Mouse (Mus musculus) stomach, embryonic 16.5 days (tissue): ENCODE measurements around the gene Tubb2a. TPM values are rescaled to one million over a fixed set of nuclear protein-coding genes. Genes with fewer than 3 reads are reported as not detected.
A peak's percentile ranks its signal among the peaks of the same experiment; 100 is the strongest.

Experiments used
- ATAC-seq: fragments of 200-750 bp; cut with Nextera tagmentation; 2 replicates; pipeline ENCODE4 v1.8.0; 2017; ENCODE audit warnings: moderate number of reproducible peaks, moderate TSS enrichment; ENCODE audit not compliant: insufficient read depth, low FRiP score
- H3K27ac ChIP-seq: fragments of 300-500 bp; sonication (generic); 2 replicates; pipeline ENCODE4 v1.5.1; 2014; ENCODE audit warnings: low read length
- H3K27me3 ChIP-seq: fragments of 300-500 bp; sonication (generic); 2 replicates; pipeline ENCODE4 v1.6.1; 2014; ENCODE audit warnings: low read length, control low read depth, mixed read lengths; ENCODE audit not compliant: control insufficient read depth, insufficient read depth
- H3K36me3 ChIP-seq: fragments of 300-500 bp; sonication (generic); 2 replicates; pipeline ENCODE4 v1.6.1; 2014; ENCODE audit warnings: low read length; ENCODE audit not compliant: control insufficient read depth, insufficient read depth
- H3K4me1 ChIP-seq: fragments of 300-500 bp; sonication (generic); 2 replicates; pipeline ENCODE4 v1.6.1; 2014; ENCODE audit warnings: low read length, control low read depth, mixed read lengths; ENCODE audit not compliant: control insufficient read depth, insufficient read depth
- H3K4me2 ChIP-seq: fragments of 300-500 bp; sonication (generic); 2 replicates; pipeline ENCODE4 v1.6.1; 2014; ENCODE audit warnings: low read depth, low read length, mixed read lengths
- H3K4me3 ChIP-seq: fragments of 300-500 bp; sonication (generic); replicated peaks from 2 replicates; pipeline ENCODE4 v1.5.1; 2014; ENCODE audit warnings: mild to moderate bottlenecking, low read length
- H3K9ac ChIP-seq: fragments of 300-500 bp; sonication (generic); 2 replicates; pipeline ENCODE4 v1.6.1; 2014; ENCODE audit warnings: low read length
- H3K9me3 ChIP-seq: fragments of 300-500 bp; sonication (generic); replicated peaks from 2 replicates; pipeline ENCODE4 v1.6.1; 2016; ENCODE audit warnings: low read length, control low read depth; ENCODE audit not compliant: control insufficient read depth
- WGBS: fragments of 180-500 bp; shearing (Covaris S2); extraction: QIAGEN DNeasy Blood & Tissue Kit; methylation state at CpG from one replicate; pipeline ENCODE4 v1.1.7; 2014; 5-methylcytosine and 5-hydroxymethylcytosine counted together
- polyA plus RNA-seq: library from polyadenylated mRNA; unstranded; fragments of >200 nt; fragmentation: Nextera tagmentation; extraction: Ambion mirVana; gene quantifications from 2 replicates; pipeline ENCODE4 v1.2.1, GENCODE M21; 2015

The Tubb2a gene
- polyA plus RNA-seq, 1 experiment from 2014 or later = 221 TPM

DNA sequence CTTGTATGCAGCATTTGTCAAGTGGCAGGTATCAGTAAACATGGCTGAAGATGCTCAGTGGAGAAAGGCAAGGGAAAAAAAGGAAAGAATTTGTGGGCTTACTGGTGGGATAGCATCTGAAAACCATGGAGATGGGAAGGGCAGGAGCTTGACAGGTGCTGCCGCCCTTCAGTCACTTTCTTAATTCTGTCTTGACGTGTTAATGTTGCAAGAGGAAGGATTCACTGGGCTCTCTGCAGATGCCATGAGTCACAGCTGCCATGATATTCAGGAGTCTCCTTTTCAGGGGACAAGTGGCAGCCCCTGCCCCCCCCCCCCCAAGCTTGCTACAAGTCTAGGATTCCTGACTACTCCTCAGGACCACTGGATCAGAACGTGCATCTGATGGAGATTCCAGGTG is 34.1 kb upstream of the Tubb2a start:
- H3K4me1 ChIP-seq = no peaks in the 10 kb centered on the region
- no peaks in the 10 kb centered on the region for H3K27me3 ChIP-seq
- ATAC-seq = no peak
- no peaks in the 10 kb centered on the region for H3K9me3 ChIP-seq
- no peaks in the 10 kb centered on the region for H3K36me3 ChIP-seq
- H3K9ac ChIP-seq = no peak overlapping the region
- 71% methylated on average over 3 of the region's 3 CpGs for WGBS
- H3K4me2 ChIP-seq = no peak overlapping the region
- no peak overlapping the region for H3K27ac ChIP-seq
- no peak overlapping the region for H3K4me3 ChIP-seq

- H3K27ac ChIP-seq = no peak overlapping the region
- H3K9me3 ChIP-seq = no peaks in the 10 kb centered on the region
- H3K9ac ChIP-seq = no peak overlapping the region
- peak; percentile 53; the same call in 1 of the 2 replicates for ATAC-seq
- H3K4me3 ChIP-seq = no peak overlapping the region
- H3K4me1 ChIP-seq = no peaks in the 10 kb centered on the region
- no peak overlapping the region for H3K4me2 ChIP-seq
- H3K36me3 ChIP-seq = no peaks in the 10 kb centered on the region
- no peaks in the 10 kb centered on the region for H3K27me3 ChIP-seq
- WGBS = 36% methylated on average over 5 of the region's 5 CpGs
Measured at GRCm38 (mm10) chr13:34111019-34111418, 33.2 kb upstream of the Tubb2a start.

- Histone ChIP-seq H3K4me1 (no peaks in the 10 kb centered on the region), H3K4me3 (no peak overlapping the region), H3K4me2 (no peak overlapping the region), H3K9ac (no peak overlapping the region), H3K27ac (no peak overlapping the region), H3K9me3 (no peaks in the 10 kb centered on the region), H3K27me3 (no peaks in the 10 kb centered on the region), H3K36me3 (no peaks in the 10 kb centered on the region)
- ATAC-seq = no peak
- WGBS = 54% methylated on average over 4 of the region's 4 CpGs
Measured at GRCm38 (mm10) chr13:34109677-34110058, 31.9 kb upstream of the Tubb2a start.

GRCm38 (mm10) chr13:34109035-34109676 is 31.3 kb upstream of the Tubb2a start:
- Histone ChIP-seq H3K27me3 (no peaks in the 10 kb centered on the region), H3K9ac (no peak overlapping the region), H3K4me1 (no peaks in the 10 kb centered on the region), H3K27ac (no peak overlapping the region), H3K9me3 (no peaks in the 10 kb centered on the region), H3K4me2 (no peak overlapping the region), H3K36me3 (no peaks in the 10 kb centered on the region), H3K4me3 (no peak overlapping the region)
- ATAC-seq = no peak
- WGBS = 66% methylated on average over 4 of the region's 4 CpGs

DNA sequence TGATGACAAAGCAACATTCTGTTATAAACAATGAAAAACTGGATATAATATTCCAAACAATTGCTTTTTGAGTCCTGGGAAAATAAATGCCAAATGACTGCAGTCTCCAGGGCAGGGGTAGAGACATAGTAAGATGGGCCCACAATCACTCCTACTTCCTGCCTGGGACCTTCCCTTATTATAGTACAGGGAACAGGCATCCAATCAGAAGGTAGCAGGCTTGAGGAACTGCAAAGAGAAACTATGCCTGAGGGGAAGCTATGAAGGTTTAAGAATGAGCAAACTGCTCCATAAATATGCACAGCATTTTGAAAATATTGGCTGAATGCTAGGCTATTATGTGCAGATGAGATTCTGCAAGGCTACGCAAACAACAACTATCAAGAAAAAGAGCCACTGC is 29.2 kb upstream of the Tubb2a start:
- no peak overlapping the region for H3K27ac ChIP-seq
- H3K36me3 ChIP-seq = no peaks in the 10 kb centered on the region
- 97% methylated on average over 1 of the region's 1 CpGs for WGBS
- H3K27me3 ChIP-seq = no peaks in the 10 kb centered on the region
- no peak overlapping the region for H3K4me2 ChIP-seq
- no peak overlapping the region for H3K4me3 ChIP-seq
- H3K9ac ChIP-seq = no peak overlapping the region
- no peaks in the 10 kb centered on the region for H3K9me3 ChIP-seq
- no peaks in the 10 kb centered on the region for H3K4me1 ChIP-seq
- ATAC-seq = no peak

DNA sequence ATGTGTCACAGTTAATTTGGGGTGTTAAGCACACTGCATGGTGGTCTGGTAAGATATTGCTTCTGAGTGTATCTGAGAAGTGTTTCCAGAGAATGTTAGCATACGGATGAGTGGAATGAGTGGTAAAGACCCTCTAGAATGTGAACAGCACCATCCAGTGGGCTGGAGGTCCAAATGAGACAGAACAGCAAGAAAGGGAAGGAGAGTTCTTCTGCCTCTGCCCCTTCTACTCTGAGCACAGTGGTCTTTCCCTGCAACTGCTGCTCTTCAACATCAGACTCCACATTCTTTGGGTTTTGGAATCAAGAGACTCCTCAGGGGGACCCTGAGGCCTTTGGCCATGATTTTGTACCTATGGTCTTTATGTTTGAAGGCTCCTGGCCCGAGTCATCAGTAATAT is 28.4 kb upstream of the Tubb2a start:
- Histone ChIP-seq H3K27ac (no peak overlapping the region), H3K9ac (no peak overlapping the region), H3K4me1 (no peaks in the 10 kb centered on the region), H3K36me3 (no peaks in the 10 kb centered on the region), H3K9me3 (no peaks in the 10 kb centered on the region), H3K27me3 (no peaks in the 10 kb centered on the region), H3K4me3 (no peak overlapping the region), H3K4me2 (no peak overlapping the region)
- ATAC-seq = no peak
- 84% methylated on average over 2 of the region's 2 CpGs for WGBS

- Histone ChIP-seq H3K27me3 (no peaks in the 10 kb centered on the region), H3K9me3 (no peaks in the 10 kb centered on the region), H3K36me3 (no peaks in the 10 kb centered on the region), H3K27ac (no peak overlapping the region), H3K4me2 (no peak overlapping the region), H3K4me3 (no peak overlapping the region), H3K4me1 (no peaks in the 10 kb centered on the region), H3K9ac (no peak overlapping the region)
- ATAC-seq = no peak
- WGBS = 67% methylated on average over 1 of the region's 1 CpGs
Measured at GRCm38 (mm10) chr13:34105364-34105763, 27.6 kb upstream of the Tubb2a start.

- Histone ChIP-seq H3K9me3 (peaks cover 3% of the 10 kb centered on the region; the same call in 1 of the 2 replicates), H3K9ac (no peak overlapping the region), H3K4me1 (no peaks in the 10 kb centered on the region), H3K4me2 (no peak overlapping the region), H3K27me3 (no peaks in the 10 kb centered on the region), H3K27ac (no peak overlapping the region), H3K4me3 (no peak overlapping the region), H3K36me3 (no peaks in the 10 kb centered on the region)
- no peak for ATAC-seq
- WGBS = 74% methylated on average over 9 of the region's 9 CpGs
Measured at GRCm38 (mm10) chr13:34101908-34102307, 24.1 kb upstream of the Tubb2a start.

DNA sequence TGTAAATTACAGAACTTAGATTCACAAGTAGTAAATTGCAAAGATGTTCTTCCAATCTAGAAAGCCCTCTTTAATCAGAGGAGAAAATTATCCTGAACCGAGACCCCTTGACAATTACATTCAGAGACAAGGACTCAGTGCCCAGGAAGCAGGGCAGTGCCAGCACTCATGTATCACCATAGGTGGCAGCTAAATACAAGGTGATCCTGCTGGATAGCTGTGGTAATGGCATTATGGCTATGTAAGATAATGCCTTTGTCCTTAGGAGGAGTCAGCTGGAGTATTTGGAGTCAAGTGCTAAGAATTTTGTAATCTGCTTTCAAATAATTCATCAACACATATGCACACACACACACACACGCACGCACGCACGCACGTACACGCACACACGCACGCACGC is 23.4 kb upstream of the Tubb2a start:
- WGBS = 95% methylated on average over 10 of the region's 10 CpGs
- Histone ChIP-seq H3K27ac (no peak overlapping the region), H3K4me3 (no peak overlapping the region)

More for the DNA sequence above, 23.4 kb upstream of the Tubb2a start:
- no peak for ATAC-seq
- Histone ChIP-seq H3K9me3 (peaks cover 3% of the 10 kb centered on the region; the same call in 1 of the 2 replicates), H3K36me3 (no peaks in the 10 kb centered on the region), H3K4me2 (no peak overlapping the region), H3K9ac (no peak overlapping the region), H3K4me1 (no peaks in the 10 kb centered on the region), H3K27me3 (no peaks in the 10 kb centered on the region)
